Mouse (Mus musculus) embryo, embryonic 10 days (tissue): ENCODE measurements around the gene Pomgnt2.
A peak's percentile ranks its signal among the peaks of the same experiment; 100 is the strongest.
"Not testable (repeated sequence)": the region's sequence is repeated elsewhere in the genome, so short reads cannot be mapped to it uniquely, and the experiment has no call there.

ENCODE experiments used
- DNase-seq: peaks from one replicate; pipeline ENCODE4 v3.0.0-alpha.2; 2015; ENCODE audit warnings: low spot score

Pomgnt2 gene

GRCm38 (mm10) chr9:121997010-121997409 is at the start of gene Pomgnt2:
TSS of gene Pomgnt2 (minus strand) at chr9:121997110.
- no peak for DNase-seq

GRCm38 (mm10) chr9:122039848-122040247 is 42.9 kb upstream of the Pomgnt2 start:
- no peak for DNase-seq

GRCm38 (mm10) chr9:122038631-122039030 is 41.7 kb upstream of the Pomgnt2 start:
- no peak for DNase-seq

- no peak for DNase-seq
Observed at GRCm38 (mm10) chr9:122036496-122037054, 39.7 kb upstream of the Pomgnt2 start.

- DNase-seq: no peak
Observed at GRCm38 (mm10) chr9:122035807-122036206, 38.9 kb upstream of the Pomgnt2 start.

GRCm38 (mm10) chr9:122034949-122035348 is 38.0 kb upstream of the Pomgnt2 start:
- DNase-seq: no peak

- no peak for DNase-seq
Observed at GRCm38 (mm10) chr9:122032071-122032470, 35.2 kb upstream of the Pomgnt2 start.

- no peak for DNase-seq
Observed at GRCm38 (mm10) chr9:122030706-122031105, 33.8 kb upstream of the Pomgnt2 start.

- no peak for DNase-seq
Observed at GRCm38 (mm10) chr9:122029765-122030164, 32.9 kb upstream of the Pomgnt2 start.

GRCm38 (mm10) chr9:122027914-122028745 is 31.2 kb upstream of the Pomgnt2 start:
- DNase-seq: no peak

- DNase-seq: peak; percentile 12
Observed at GRCm38 (mm10) chr9:122027081-122027913, 30.4 kb upstream of the Pomgnt2 start.

- peak; percentile 16 for DNase-seq
Observed at GRCm38 (mm10) chr9:122025855-122026590, 29.1 kb upstream of the Pomgnt2 start.

- no peak for DNase-seq
Observed at GRCm38 (mm10) chr9:122024419-122024818, 27.5 kb upstream of the Pomgnt2 start.

- DNase-seq: no peak
Observed at GRCm38 (mm10) chr9:122023873-122024272, 27.0 kb upstream of the Pomgnt2 start.

GRCm38 (mm10) chr9:122022776-122023175 is 25.9 kb upstream of the Pomgnt2 start:
- DNase-seq: peak; percentile 36

GRCm38 (mm10) chr9:122021581-122021980 is 24.7 kb upstream of the Pomgnt2 start:
- no peak for DNase-seq

- not testable (repeated sequence) for DNase-seq
Observed at GRCm38 (mm10) chr9:122021171-122021570, 24.3 kb upstream of the Pomgnt2 start.

- no peak for DNase-seq
Observed at GRCm38 (mm10) chr9:122020321-122020720, 23.4 kb upstream of the Pomgnt2 start.

GRCm38 (mm10) chr9:122018782-122019395 is 22.0 kb upstream of the Pomgnt2 start:
- peak; percentile 75 for DNase-seq

- DNase-seq: no peak
Observed at GRCm38 (mm10) chr9:122018079-122018478, 21.2 kb upstream of the Pomgnt2 start.

- peak; percentile 86 for DNase-seq
Observed at GRCm38 (mm10) chr9:122014241-122014667, 17.3 kb upstream of the Pomgnt2 start.
